Mouse (Mus musculus) hindbrain, embryonic 11.5 days (tissue): ENCODE results near the gene Ifi47. TPM values are rescaled to one million over a fixed set of nuclear protein-coding genes. Genes with fewer than 3 reads are reported as not detected.
"Not testable (repeated sequence)": the region's sequence is repeated elsewhere in the genome, so short reads cannot be mapped to it uniquely, and the experiment has no call there.

Experiments
- ATAC-seq: fragments of 200-750 bp; cut with Nextera tagmentation; 2 replicates; pipeline ENCODE4 v1.8.0; 2017; ENCODE audit warnings: mild to moderate bottlenecking, moderate TSS enrichment, moderate library complexity; ENCODE audit not compliant: low FRiP score
- DNase-seq: peaks from one replicate; pipeline ENCODE4 v3.0.0-alpha.2; 2015; ENCODE audit warnings: low spot score
- H3K27ac ChIP-seq: fragments of 300-500 bp; sonication (generic); 2 replicates; pipeline ENCODE4 v1.5.1; 2014; ENCODE audit warnings: mild to moderate bottlenecking, low read depth, low read length
- H3K27me3 ChIP-seq: fragments of 300-500 bp; sonication (generic); 2 replicates; pipeline ENCODE4 v1.6.1; 2014; ENCODE audit warnings: mild to moderate bottlenecking, low read length, moderate library complexity, mixed read lengths; ENCODE audit not compliant: control insufficient read depth, insufficient read depth
- H3K36me3 ChIP-seq: fragments of 300-500 bp; sonication (generic); 2 replicates; pipeline ENCODE4 v1.6.1; 2014; ENCODE audit warnings: mild to moderate bottlenecking, low read length, moderate library complexity, mixed read lengths; ENCODE audit not compliant: control insufficient read depth, insufficient read depth
- H3K4me1 ChIP-seq: fragments of 300-500 bp; sonication (generic); replicated peaks from 2 replicates; pipeline ENCODE4 v1.6.1; 2014; ENCODE audit warnings: low read length, mixed read lengths; ENCODE audit not compliant: control insufficient read depth, insufficient read depth
- H3K4me2 ChIP-seq: fragments of 300-500 bp; sonication (generic); replicated peaks from 2 replicates; pipeline ENCODE4 v1.6.1; 2014; ENCODE audit warnings: mild to moderate bottlenecking, low read depth, low read length
- H3K4me3 ChIP-seq: fragments of 300-500 bp; sonication (generic); 2 replicates; pipeline ENCODE4 v1.5.1; 2014; ENCODE audit warnings: low read depth, low read length
- H3K9ac ChIP-seq: fragments of 300-500 bp; sonication (generic); 2 replicates; pipeline ENCODE4 v1.6.1; 2014; ENCODE audit warnings: low read depth, low read length
- H3K9me3 ChIP-seq: fragments of 300-500 bp; sonication (generic); 2 replicates; pipeline ENCODE4 v1.6.1; 2016; ENCODE audit warnings: low read length; ENCODE audit not compliant: control insufficient read depth
- WGBS: fragments of 180-500 bp; shearing (Covaris S2); extraction: QIAGEN DNeasy Blood & Tissue Kit; methylation state at CpG from one replicate; pipeline ENCODE4 v1.1.7; 2014; 5-methylcytosine and 5-hydroxymethylcytosine counted together
- polyA plus RNA-seq: library from polyadenylated mRNA; unstranded; fragments of >200 nt; fragmentation: Nextera tagmentation; extraction: Ambion mirVana; gene quantifications from 2 replicates; pipeline ENCODE4 v1.2.1, GENCODE M21; 2014

Gene Ifi47
- polyA plus RNA-seq = 0.20 and 0.71 TPM in 2 replicates

DNA sequence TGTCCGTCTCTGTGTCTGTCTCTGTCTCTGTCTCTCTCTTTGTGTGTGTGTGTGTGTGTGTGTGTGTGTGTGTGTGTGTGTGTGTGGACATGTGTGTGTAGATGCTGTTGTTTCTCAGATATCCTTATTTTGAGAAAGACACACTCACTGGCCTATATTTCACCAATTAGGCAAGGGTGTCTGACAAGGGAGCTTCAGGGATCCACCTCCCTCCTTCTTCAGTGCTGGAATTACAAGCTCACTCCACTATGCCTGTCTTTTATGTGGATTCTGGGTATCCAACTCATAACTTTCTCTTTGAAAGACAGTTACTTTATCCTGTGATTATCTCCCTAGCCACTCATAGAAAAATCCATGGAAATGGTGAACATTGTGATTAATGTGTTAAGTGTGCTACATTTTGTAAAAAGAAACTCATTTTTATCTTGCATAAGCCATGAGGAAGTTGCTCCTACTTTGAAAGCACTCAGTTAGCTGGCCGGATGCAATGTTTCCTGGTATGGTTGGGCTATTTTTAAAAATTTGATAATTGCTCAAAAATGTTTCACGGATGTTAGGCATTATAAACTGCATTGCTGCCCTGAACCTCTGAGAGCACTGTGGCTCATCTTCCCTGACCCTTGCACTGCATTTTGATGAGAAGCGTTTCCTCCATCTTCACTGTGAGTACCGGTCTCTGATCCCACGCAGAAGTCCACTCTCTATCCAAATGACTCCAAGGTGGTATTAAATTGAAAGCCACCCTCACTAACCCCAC lies at the start of gene Ifi47:
Gene Ifi47 (plus strand): TSS at position 587 of the 757 bp plus-strand sequence.
- not testable (repeated sequence) for ATAC-seq, DNase-seq, H3K27ac ChIP-seq, H3K9me3 ChIP-seq, H3K27me3 ChIP-seq, H3K4me3 ChIP-seq, H3K4me1 ChIP-seq, H3K9ac ChIP-seq, H3K36me3 ChIP-seq, H3K4me2 ChIP-seq
- WGBS = 84% methylated on average over 6 of the region's 6 CpGs

DNA sequence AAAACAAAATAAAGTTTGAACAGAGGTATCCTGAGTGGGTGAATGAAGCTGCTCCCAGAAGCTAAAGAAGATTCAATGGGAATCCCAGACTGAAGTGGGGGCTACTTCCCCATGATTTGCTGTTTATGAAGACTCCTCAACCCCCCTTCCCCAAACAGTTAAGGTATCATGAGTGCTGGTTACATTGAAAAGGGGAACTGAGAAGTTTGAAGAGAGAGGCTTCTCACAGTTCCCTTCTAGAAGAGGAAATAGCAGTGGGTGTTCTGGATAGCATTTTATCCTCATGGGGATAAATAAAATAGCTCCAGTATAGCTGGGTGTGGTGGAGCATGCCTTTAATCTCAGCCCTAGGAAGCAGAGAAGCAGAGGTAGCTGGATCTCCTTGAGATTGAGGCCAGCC lies 26.3 kb upstream of the Ifi47 start:
- H3K4me2 ChIP-seq, H3K27ac ChIP-seq, H3K9me3 ChIP-seq, H3K4me3 ChIP-seq, H3K36me3 ChIP-seq, H3K27me3 ChIP-seq, DNase-seq, H3K9ac ChIP-seq, H3K4me1 ChIP-seq, ATAC-seq: not testable (repeated sequence)

DNA sequence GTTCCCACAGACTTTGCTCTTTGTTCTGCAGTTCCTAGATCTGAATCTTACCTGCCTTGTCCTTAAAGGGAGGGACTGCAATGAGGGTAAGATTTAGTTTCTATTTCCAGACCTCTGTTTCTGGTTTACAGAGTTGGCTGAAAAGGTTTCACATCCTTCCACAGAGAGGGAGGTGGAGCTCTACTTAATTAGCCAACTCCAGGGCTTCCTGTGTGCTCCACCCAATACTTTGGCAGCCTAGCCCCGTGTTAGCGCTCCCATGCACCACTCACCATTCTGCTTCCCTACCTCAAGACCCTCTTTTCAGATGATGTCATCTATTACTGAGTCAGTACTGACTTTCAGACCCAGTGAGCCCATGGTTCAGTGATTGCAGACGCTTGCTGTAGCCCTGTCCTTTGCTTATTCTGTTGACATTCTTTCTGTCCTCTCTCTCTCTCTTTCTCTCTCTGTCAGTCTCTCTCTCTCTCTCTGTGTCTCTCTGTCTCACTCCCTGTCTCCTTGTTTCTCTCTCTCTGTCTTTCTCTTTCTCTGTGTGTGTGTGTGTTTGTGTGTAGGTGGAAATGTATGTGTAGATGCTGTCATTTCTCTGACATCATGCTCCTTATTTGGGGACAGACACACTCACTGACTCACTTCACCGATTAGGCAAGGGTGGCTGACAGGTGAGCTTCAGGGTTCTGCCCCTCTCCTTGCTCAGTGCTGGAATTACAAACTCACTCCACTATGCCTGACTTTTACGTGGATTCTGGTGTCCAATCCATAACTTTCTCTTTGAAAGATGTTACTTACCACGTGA lies 25.1 kb upstream of the Ifi47 start, which contains the start of gene 9930111J21Rik2:
Gene 9930111J21Rik2 (minus strand): TSS at position 150 of the 799 bp plus-strand sequence.
- H3K9ac ChIP-seq, H3K36me3 ChIP-seq, H3K27ac ChIP-seq, H3K4me1 ChIP-seq, DNase-seq, H3K4me3 ChIP-seq, H3K27me3 ChIP-seq, ATAC-seq, H3K4me2 ChIP-seq, H3K9me3 ChIP-seq: not testable (repeated sequence)
- WGBS = 100% methylated on average over 1 of the region's 6 CpGs

DNA sequence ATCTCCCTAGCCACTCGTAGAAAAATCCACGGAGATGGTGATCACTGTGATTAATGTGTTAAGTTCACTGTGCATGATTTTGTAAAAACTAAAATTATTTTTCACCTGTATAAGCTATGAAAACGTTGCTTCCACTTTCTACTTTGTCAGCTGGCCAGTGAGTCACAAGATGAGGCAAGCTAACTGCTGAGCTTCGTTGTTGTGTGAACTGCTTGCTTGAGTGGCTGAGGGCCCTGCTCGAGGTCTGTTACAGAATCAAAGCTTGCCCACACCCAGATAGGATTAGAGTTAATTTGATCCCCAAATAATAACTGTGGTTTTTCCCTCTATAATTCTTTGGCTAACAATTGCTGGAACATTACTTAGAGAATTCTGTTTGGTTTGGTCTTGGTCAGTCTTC lies 24.5 kb upstream of the Ifi47 start:
- H3K4me2 ChIP-seq, H3K4me3 ChIP-seq, H3K9ac ChIP-seq, DNase-seq, H3K4me1 ChIP-seq, ATAC-seq, H3K27ac ChIP-seq, H3K9me3 ChIP-seq, H3K36me3 ChIP-seq, H3K27me3 ChIP-seq: not testable (repeated sequence)
- no CpG with 5 or more reads among the region's 5 CpGs for WGBS

DNA sequence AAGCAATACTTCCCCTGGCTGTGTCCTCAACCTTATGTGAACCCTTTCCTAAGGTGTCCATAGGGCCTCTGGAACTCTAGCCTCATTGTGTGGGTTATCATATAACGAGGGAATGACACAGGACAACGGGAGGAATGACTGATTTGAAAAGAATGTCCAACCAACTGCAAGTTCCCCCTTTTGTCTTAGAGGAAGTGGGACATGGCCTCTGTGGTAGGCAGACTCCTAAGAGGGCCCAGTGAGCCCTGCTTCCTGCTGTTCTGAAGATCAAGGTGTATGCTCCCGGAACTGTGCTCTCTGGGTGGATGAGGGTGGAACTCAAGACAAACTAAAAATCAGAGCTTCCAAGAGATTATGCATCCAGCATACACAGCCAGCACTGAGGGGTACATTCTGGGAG lies 16.3 kb upstream of the Ifi47 start:
- not testable (repeated sequence) for H3K4me1 ChIP-seq, ATAC-seq, H3K27me3 ChIP-seq, H3K27ac ChIP-seq, H3K36me3 ChIP-seq, H3K9me3 ChIP-seq, H3K4me2 ChIP-seq, H3K4me3 ChIP-seq, H3K9ac ChIP-seq, DNase-seq
- WGBS = 86% methylated on average over 2 of the region's 3 CpGs

DNA sequence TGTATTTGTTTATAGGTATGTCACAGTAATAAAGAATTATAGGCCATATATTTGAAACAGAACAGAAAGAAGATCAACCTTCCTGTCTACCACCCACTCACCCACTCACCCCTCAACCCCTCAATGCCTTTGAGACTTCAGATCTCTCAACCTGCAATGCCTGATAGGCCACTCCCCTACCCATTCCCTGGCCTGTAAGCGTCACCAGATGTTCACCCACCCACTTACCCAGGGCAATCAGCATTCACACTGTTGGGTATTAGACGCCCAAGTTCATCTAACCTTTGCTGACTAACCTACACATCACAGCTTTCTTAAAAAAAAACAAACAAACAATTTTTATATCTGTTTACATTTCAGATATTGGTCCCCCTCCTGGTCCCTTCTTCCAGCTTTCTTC lies 14.5 kb upstream of the Ifi47 start:
- not testable (repeated sequence) for H3K4me1 ChIP-seq, H3K27me3 ChIP-seq, H3K9me3 ChIP-seq, H3K4me3 ChIP-seq, H3K9ac ChIP-seq, H3K27ac ChIP-seq, ATAC-seq, H3K36me3 ChIP-seq, DNase-seq, H3K4me2 ChIP-seq
- WGBS = 84% methylated on average over 1 of the region's 2 CpGs

DNA sequence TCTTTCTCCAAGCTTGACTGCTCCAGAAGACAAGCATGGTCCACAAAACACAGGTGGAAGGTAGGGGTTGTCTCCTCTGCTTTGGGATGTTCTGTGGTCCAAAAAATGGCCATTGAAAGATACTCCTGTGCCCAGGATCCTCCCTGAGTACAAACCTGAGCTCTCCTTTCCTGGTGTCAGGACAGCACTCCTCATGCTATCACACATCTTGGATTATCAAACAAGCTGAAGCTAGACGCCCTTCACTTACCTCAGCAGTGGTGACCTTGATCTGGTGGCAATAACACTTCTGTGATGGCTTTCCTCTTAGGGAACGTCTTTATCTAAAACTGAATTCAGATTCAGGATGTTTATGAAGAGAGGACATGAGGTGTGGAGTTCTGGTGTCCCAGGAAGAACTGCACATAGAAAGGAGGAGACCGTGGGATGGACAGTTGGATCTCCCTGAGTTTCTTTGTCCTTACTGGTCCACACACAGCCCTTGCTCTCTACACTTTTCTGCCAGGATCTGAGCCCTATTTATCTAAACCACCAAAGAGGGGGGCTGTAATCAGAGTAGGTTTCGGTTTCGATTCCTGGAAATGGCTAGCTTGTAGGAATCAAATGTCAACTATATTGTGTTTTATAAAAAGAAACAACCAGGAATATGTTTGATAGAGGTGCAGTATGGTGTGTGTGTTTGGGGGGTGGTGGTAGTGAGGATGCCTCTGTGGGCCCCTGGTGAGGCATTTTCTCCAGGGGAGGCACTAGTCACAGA lies 12.5 kb upstream of the Ifi47 start, which contains the start of gene Tgtp2:
Gene Tgtp2 (minus strand): TSS at position 494 of the 757 bp plus-strand sequence.
- not testable (repeated sequence) for H3K36me3 ChIP-seq, H3K4me3 ChIP-seq
- WGBS = 87% methylated on average over 5 of the region's 5 CpGs

DNA sequence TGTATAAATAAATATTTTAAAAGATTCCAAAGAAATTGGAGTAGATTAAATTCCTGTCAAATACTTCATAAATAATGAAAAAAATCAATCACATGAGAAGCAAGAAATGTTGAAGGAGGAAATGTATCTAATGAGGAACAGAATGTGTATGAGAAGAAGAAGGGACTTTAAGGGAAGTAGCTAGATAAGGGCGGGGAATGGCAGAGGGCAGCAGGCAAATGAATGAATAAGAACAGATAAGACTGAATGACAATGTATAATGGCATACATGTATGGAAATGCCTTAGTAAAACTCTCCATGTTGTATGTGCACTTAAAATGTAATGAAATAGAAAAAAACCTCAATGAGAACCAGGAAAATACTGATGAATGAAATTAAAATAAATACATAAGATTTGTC lies 8.0 kb upstream of the Ifi47 start:
- WGBS = 77% methylated on average over 1 of the region's 1 CpGs

More for the DNA sequence above, 12.5 kb upstream of the Ifi47 start, which contains the start of gene Tgtp2:
- ATAC-seq, H3K4me2 ChIP-seq, H3K27ac ChIP-seq, DNase-seq, H3K9me3 ChIP-seq, H3K4me1 ChIP-seq, H3K27me3 ChIP-seq, H3K9ac ChIP-seq: not testable (repeated sequence)

More for the DNA sequence above, 8.0 kb upstream of the Ifi47 start:
- ATAC-seq (no peak), DNase-seq (no peak)
- H3K4me2 ChIP-seq = no peak overlapping the region
- no peaks in the 10 kb centered on the region for H3K4me1 ChIP-seq
- no peaks in the 10 kb centered on the region for H3K9me3 ChIP-seq
- H3K36me3 ChIP-seq = no peaks in the 10 kb centered on the region
- H3K4me3 ChIP-seq = no peak overlapping the region
- H3K27me3 ChIP-seq = no peaks in the 10 kb centered on the region
- H3K27ac ChIP-seq = no peak overlapping the region
- no peak overlapping the region for H3K9ac ChIP-seq
